Mouse (Mus musculus) CH12.LX (cell line): ENCODE measurements around the gene Plppr3. TPM values are rescaled to one million over a fixed set of nuclear protein-coding genes. Genes with fewer than 3 reads are reported as not detected.

Experiments used
- DNase-seq: peaks from one replicate; pipeline ENCODE4 v3.0.0-alpha.2; 2013; ENCODE audit errors: extremely low read depth
- H3K27ac ChIP-seq: 2 replicates; pipeline ENCODE4 v1.5.1; 2012; ENCODE audit warnings: low read depth, mild to moderate bottlenecking, control low read depth, moderate library complexity; ENCODE audit not compliant: insufficient read depth
- H3K27me3 ChIP-seq: replicated peaks from 2 replicates; pipeline ENCODE3; 2012; ENCODE audit warnings: inconsistent platforms
- H3K36me3 ChIP-seq, 2 experiments: replicated peaks in 1 of 2; 2 replicates each; pipeline versions ENCODE3 to v1.6.1; 2012; ENCODE audit warnings: inconsistent platforms in 1 of 2, low read length in 1 of 2, mild to moderate bottlenecking in 1 of 2, mixed read lengths in 1 of 2, moderate library complexity in 1 of 2; ENCODE audit not compliant: control insufficient read depth in 1 of 2, insufficient read depth in 1 of 2
- H3K4me1 ChIP-seq, 2 experiments: 2 replicates each; pipeline ENCODE4 v1.6.1; 2012; ENCODE audit warnings: inconsistent platforms in 1 of 2, moderate library complexity in 1 of 2; ENCODE audit not compliant: insufficient read depth in 2 of 2, control insufficient read depth in 1 of 2
- H3K4me2 ChIP-seq: 2 replicates; pipeline ENCODE4 v1.6.1; 2012; ENCODE audit warnings: low read depth, mild to moderate bottlenecking, control low read depth; ENCODE audit not compliant: poor library complexity, insufficient read depth, severe bottlenecking
- H3K4me3 ChIP-seq, 3 experiments: fragments of 150-350 bp in 1 of 3; sonication (generic) in 1 of 3; replicated peaks in 1 of 3; 2 replicates each; pipeline versions ENCODE3 to v1.5.1; 2011 to 2012; ENCODE audit warnings: low read depth in 2 of 3, low read length in 2 of 3, mild to moderate bottlenecking in 2 of 3, moderate library complexity in 2 of 3, control low read depth in 1 of 3, improper control_type of control experiment in 1 of 3, inconsistent platforms in 1 of 3, mixed read lengths in 1 of 3; ENCODE audit not compliant: poor library complexity in 1 of 3
- H3K79me2 ChIP-seq: replicated peaks from 2 replicates; pipeline ENCODE4 v1.6.1; 2012; ENCODE audit warnings: mild to moderate bottlenecking, moderate library complexity; ENCODE audit not compliant: control insufficient read depth, poor library complexity, insufficient read depth, severe bottlenecking; ENCODE audit errors: extremely low read depth
- H3K9ac ChIP-seq: 2 replicates; pipeline ENCODE4 v1.6.1; 2012; ENCODE audit warnings: low read depth, mild to moderate bottlenecking, control low read depth, moderate library complexity; ENCODE audit not compliant: insufficient read depth
- H3K9me3 ChIP-seq: replicated peaks from 2 replicates; pipeline ENCODE3; 2012; ENCODE audit warnings: low read length, inconsistent platforms, mixed read lengths
- BHLHE40 ChIP-seq: IDR thresholded peaks from 2 replicates; pipeline ENCODE4 v1.6.1; 2011; ENCODE audit warnings: mild to moderate bottlenecking, low read depth, low read length, improper control_type of control experiment
- CHD1 ChIP-seq: IDR thresholded peaks from 2 replicates; pipeline ENCODE4 v1.6.1; 2012; ENCODE audit warnings: low read depth, low read length, improper control_type of control experiment, inconsistent platforms
- CHD2 ChIP-seq: IDR thresholded peaks from 2 replicates; pipeline ENCODE4 v1.6.1; 2011; ENCODE audit warnings: low read length, improper control_type of control experiment
- CTCF ChIP-seq, 2 experiments: IDR thresholded peaks in 1 of 2; conservative IDR thresholded peaks in 1 of 2; 2 replicates each; pipeline ENCODE4 v1.5.1; 2011 to 2012; ENCODE audit warnings: low read depth in 2 of 2, low read length in 2 of 2, improper control_type of control experiment in 1 of 2, inconsistent platforms in 1 of 2, mild to moderate bottlenecking in 1 of 2, moderate library complexity in 1 of 2
- EP300 ChIP-seq: IDR thresholded peaks from 2 replicates; pipeline ENCODE4 v1.6.1; 2011; ENCODE audit warnings: low read length, improper control_type of control experiment
- ETS1 ChIP-seq: conservative IDR thresholded peaks from 2 replicates; pipeline ENCODE4 v1.6.1; 2012; ENCODE audit warnings: low read depth, mild to moderate bottlenecking, inconsistent platforms, low read length, improper control_type of control experiment, moderate library complexity
- GABPA ChIP-seq: IDR thresholded peaks from 2 replicates; pipeline ENCODE4 v1.6.1; 2012; ENCODE audit warnings: low read depth, low read length, improper control_type of control experiment, inconsistent platforms; ENCODE audit not compliant: insufficient replicate concordance
- HCFC1 ChIP-seq: IDR thresholded peaks from 2 replicates; pipeline ENCODE4 v1.6.1; 2012; ENCODE audit warnings: low read depth, mild to moderate bottlenecking, inconsistent platforms, low read length, improper control_type of control experiment
- JUN ChIP-seq: IDR thresholded peaks from 2 replicates; pipeline ENCODE4 v1.6.1; 2011; ENCODE audit warnings: low read depth, mild to moderate bottlenecking, low read length, improper control_type of control experiment, moderate library complexity; ENCODE audit not compliant: insufficient read depth
- JUND ChIP-seq: conservative IDR thresholded peaks from 2 replicates; pipeline ENCODE4 v1.6.1; 2011; ENCODE audit warnings: low read depth, low read length, improper control_type of control experiment
- MAFK ChIP-seq: IDR thresholded peaks from 2 replicates; pipeline ENCODE4 v1.6.1; 2011; ENCODE audit warnings: low read length, improper control_type of control experiment; ENCODE audit not compliant: insufficient replicate concordance
- MAX ChIP-seq: IDR thresholded peaks from 2 replicates; pipeline ENCODE4 v1.6.1; 2011; ENCODE audit warnings: low read length, improper control_type of control experiment
- MEF2A ChIP-seq: IDR thresholded peaks from 2 replicates; pipeline ENCODE4 v1.6.1; 2014; ENCODE audit warnings: low read depth, mild to moderate bottlenecking, inconsistent platforms, low read length, improper control_type of control experiment, borderline replicate concordance
- MXI1 ChIP-seq: IDR thresholded peaks from 2 replicates; pipeline ENCODE4 v1.6.1; 2011; ENCODE audit warnings: mild to moderate bottlenecking, low read depth, low read length, improper control_type of control experiment
- MYC ChIP-seq: IDR thresholded peaks from 2 replicates; pipeline ENCODE4 v1.6.1; 2011; ENCODE audit warnings: low read depth, mild to moderate bottlenecking, improper control_type of control experiment, low read length
- NRF1 ChIP-seq: IDR thresholded peaks from 2 replicates; pipeline ENCODE4 v1.6.1; 2014; ENCODE audit warnings: low read depth, mild to moderate bottlenecking, inconsistent platforms, low read length, improper control_type of control experiment, moderate library complexity
- PAX5 ChIP-seq: IDR thresholded peaks from 2 replicates; pipeline ENCODE4 v1.6.1; 2012; ENCODE audit warnings: low read length, inconsistent platforms, mixed read lengths
- POLR2AphosphoS2 ChIP-seq: IDR thresholded peaks from 2 replicates; pipeline ENCODE4 v1.6.1; 2011; ENCODE audit warnings: low read depth, low read length, improper control_type of control experiment
- RAD21 ChIP-seq: IDR thresholded peaks from 2 replicates; pipeline ENCODE4 v1.6.1; 2011; ENCODE audit warnings: low read depth, mild to moderate bottlenecking, low read length, improper control_type of control experiment, moderate library complexity
- RCOR1 ChIP-seq: conservative IDR thresholded peaks from 2 replicates; pipeline ENCODE4 v1.6.1; 2012; ENCODE audit warnings: low read depth, mild to moderate bottlenecking, inconsistent platforms, low read length, improper control_type of control experiment
- SMC3 ChIP-seq: IDR thresholded peaks from 2 replicates; pipeline ENCODE4 v1.6.1; 2011; ENCODE audit warnings: low read depth, low read length, improper control_type of control experiment
- TBP ChIP-seq: conservative IDR thresholded peaks from 2 replicates; pipeline ENCODE4 v1.6.1; 2011; ENCODE audit warnings: low read depth, low read length, improper control_type of control experiment
- UBTF ChIP-seq: IDR thresholded peaks from 2 replicates; pipeline ENCODE4 v1.6.1; 2012; ENCODE audit warnings: low read depth, mild to moderate bottlenecking, inconsistent platforms, low read length, improper control_type of control experiment, moderate library complexity
- USF1 ChIP-seq: IDR thresholded peaks from 2 replicates; pipeline ENCODE4 v1.6.1; 2014; ENCODE audit warnings: low read depth, mild to moderate bottlenecking, inconsistent platforms, low read length, improper control_type of control experiment
- USF2 ChIP-seq: conservative IDR thresholded peaks from 2 replicates; pipeline ENCODE4 v1.6.1; 2011; ENCODE audit warnings: low read depth, low read length, improper control_type of control experiment
- ZKSCAN1 ChIP-seq: IDR thresholded peaks from 2 replicates; pipeline ENCODE4 v1.6.1; 2012; ENCODE audit warnings: low read depth, inconsistent platforms, low read length, improper control_type of control experiment, borderline replicate concordance
- dilution Hi-C: fragments of 300-500 bp; cut with MboI; formaldehyde crosslinking; loops from 2 replicates; pipeline ENCODE4 v1.14.3; 2020; ENCODE audit warnings: low sequenced_read_pairs; ENCODE audit not compliant: extremely low pct_unique_long_range_greater_than_20kb, extremely low pct_ligation_motif_present
- in situ Hi-C: fragments of 300-500 bp; cut with MboI; formaldehyde crosslinking; loops from 3 replicates; pipeline ENCODE4 v1.14.3; 2019; ENCODE audit warnings: low sequenced_read_pairs, low pct_ligation_motif_present, low pct_unique_long_range_greater_than_20kb, mixed read lengths
- polyA plus RNA-seq: library from polyadenylated mRNA; unstranded; fragments of >175 nt; gene quantifications from 2 replicates; pipeline ENCODE4 v1.2.1, GENCODE M21; 2012; ENCODE audit warnings: low read depth; ENCODE audit not compliant: insufficient read length
- total RNA-seq, 2 experiments: library from RNA; depleted of rRNA; stranded (reverse); fragments of 300-350 nt in 1 of 2; fragments of >200 nt in 1 of 2; gene quantifications; 2 replicates each; pipeline ENCODE4 v1.2.3; 2012 to 2014

The Plppr3 gene
- total and polyA plus RNA-seq, 3 experiments, result 0.47 to 3.4 TPM; not detected in 1

- Histone ChIP-seq H3K79me2 (no peaks in the 10 kb centered on the region), H3K36me3 (no peaks in the 10 kb centered on the region)
- TF ChIP-seq EP300 (no peak), POLR2AphosphoS2 (no peak), ZKSCAN1 (no peak), CHD2 (no peak), JUND (no peak), USF1 (no peak), ETS1 (no peak), NRF1 (no peak), MEF2A (no peak), USF2 (no peak), HCFC1 (no peak), UBTF (no peak), BHLHE40 (no peak), MAFK (no peak), SMC3 (no peak)
- TF ChIP-seq, all 38 proteins: peak for 0
- Histone ChIP-seq H3K27ac (no peak overlapping the region), H3K9me3 (peaks cover 3% of the 10 kb centered on the region), H3K27me3 (peaks cover 78% of the 10 kb centered on the region), H3K4me1 (peaks cover 2 to 5% of the 10 kb centered on the region in 2 experiments; a peak in 2 of 4 replicates), H3K4me2 (no peak overlapping the region), H3K4me3 (no peak overlapping the region), H3K9ac (no peak overlapping the region)
- in situ Hi-C loops, result no loop called here
- no peak for DNase-seq
- dilution Hi-C loops, result no loop called here
Observed at GRCm38 (mm10) chr10:79822372-79822771, 52.1 kb downstream of the Plppr3 start.

GRCm38 (mm10) chr10:79821731-79822130 is 52.7 kb downstream of the Plppr3 start:
- dilution Hi-C loops, result no loop called here
- no peak overlapping the region for H3K9ac ChIP-seq
- in situ Hi-C loops, result no loop called here
- no peaks in the 10 kb centered on the region for H3K36me3 ChIP-seq
- H3K4me3 ChIP-seq, result no peak overlapping the region
- no peaks in the 10 kb centered on the region for H3K79me2 ChIP-seq
- peaks cover 71% of the 10 kb centered on the region for H3K27me3 ChIP-seq
- peaks cover 2 to 5% of the 10 kb centered on the region in 2 experiments; a peak in 2 of 4 replicates for H3K4me1 ChIP-seq
- TF ChIP-seq EP300 (no peak), MYC (no peak), MAX (no peak), MEF2A (no peak), HCFC1 (no peak), JUND (no peak), CHD1 (no peak), TBP (no peak), MXI1 (no peak), MAFK (no peak), CTCF (conservative IDR thresholded peaks at IDR 0.05 in 1 of 2, IDR thresholded peaks at IDR 0.05 in 1 of 2; ENCODE audit: low read depth in 2 of 2, low read length in 2 of 2) (no peak), JUN (no peak), UBTF (no peak), BHLHE40 (no peak), PAX5 (no peak), GABPA (no peak), RCOR1 (no peak), ETS1 (no peak), RAD21 (no peak)
- H3K4me2 ChIP-seq, result no peak overlapping the region
- H3K9me3 ChIP-seq, result peaks cover 3% of the 10 kb centered on the region
- no peak for DNase-seq
- H3K27ac ChIP-seq, result no peak overlapping the region
